Mouse (Mus musculus) kidney, embryonic 14.5 days (tissue): ENCODE data around the gene Ndufb7. TPM values are rescaled to one million over a fixed set of nuclear protein-coding genes. Genes with fewer than 3 reads are reported as not detected.
A peak's percentile ranks its signal among the peaks of the same experiment; 100 is the strongest.

Source experiments
- ATAC-seq: fragments of 200-750 bp; cut with Nextera tagmentation; 2 replicates; pipeline ENCODE4 v1.8.0; 2017; ENCODE audit warnings: moderate number of reproducible peaks, mild to moderate bottlenecking, moderate TSS enrichment, moderate library complexity; ENCODE audit not compliant: low FRiP score, low TSS enrichment
- H3K27ac ChIP-seq: fragments of 300-500 bp; sonication (generic); 2 replicates; pipeline ENCODE4 v1.5.1; 2014; ENCODE audit warnings: low read depth, mild to moderate bottlenecking, low read length, moderate library complexity, mixed read lengths
- H3K27me3 ChIP-seq: fragments of 300-500 bp; sonication (generic); 2 replicates; pipeline ENCODE4 v1.6.1; 2014; ENCODE audit warnings: mild to moderate bottlenecking, low read length; ENCODE audit not compliant: control insufficient read depth, insufficient read depth
- H3K36me3 ChIP-seq: fragments of 300-500 bp; sonication (generic); 2 replicates; pipeline ENCODE4 v1.6.1; 2014; ENCODE audit warnings: low read length, mixed read lengths; ENCODE audit not compliant: control insufficient read depth, insufficient read depth
- H3K4me1 ChIP-seq: fragments of 300-500 bp; sonication (generic); 2 replicates; pipeline ENCODE4 v1.6.1; 2014; ENCODE audit warnings: low read length, mixed read lengths; ENCODE audit not compliant: control insufficient read depth, insufficient read depth
- H3K4me2 ChIP-seq: fragments of 300-500 bp; sonication (generic); replicated peaks from 2 replicates; pipeline ENCODE4 v1.6.1; 2014; ENCODE audit warnings: low read depth, mild to moderate bottlenecking, low read length
- H3K4me3 ChIP-seq: fragments of 300-500 bp; sonication (generic); 2 replicates; pipeline ENCODE4 v1.5.1; 2014; ENCODE audit warnings: mild to moderate bottlenecking, low read length
- H3K9ac ChIP-seq: fragments of 300-500 bp; sonication (generic); 2 replicates; pipeline ENCODE4 v1.6.1; 2014; ENCODE audit warnings: low read depth, mild to moderate bottlenecking, low read length, moderate library complexity
- H3K9me3 ChIP-seq: fragments of 300-500 bp; sonication (generic); 2 replicates; pipeline ENCODE4 v1.6.1; 2016; ENCODE audit warnings: low read length; ENCODE audit not compliant: control insufficient read depth
- WGBS: fragments of 180-500 bp; shearing (Covaris S2); extraction: QIAGEN DNeasy Blood & Tissue Kit; methylation state at CpG from one replicate; pipeline ENCODE4 v1.1.7; 2014; 5-methylcytosine and 5-hydroxymethylcytosine counted together
- polyA plus RNA-seq: library from polyadenylated mRNA; unstranded; fragments of >200 nt; fragmentation: Nextera tagmentation; extraction: Ambion mirVana; gene quantifications from 2 replicates; pipeline ENCODE4 v1.2.1, GENCODE M21; 2014

Ndufb7 gene
- polyA plus RNA-seq, 1 experiment from 2014 or later = 348 TPM

GRCm38 (mm10) chr8:83609086-83609485, 42.6 kb downstream of the Ndufb7 start:
- no peak overlapping the region; the same call in 1 of the 2 replicates for H3K27ac ChIP-seq
- peak overlapping the region; percentile 90 for H3K4me2 ChIP-seq

GRCm38 (mm10) chr8:83609547-83610180, 43.2 kb downstream of the Ndufb7 start:
- H3K27ac ChIP-seq = no peak overlapping the region
- peak overlapping the region; percentile 87 for H3K4me3 ChIP-seq
- H3K36me3 ChIP-seq = peaks cover 43% of the 10 kb centered on the region
- peak overlapping the region; percentile 86; the same call in 1 of the 2 replicates for H3K9ac ChIP-seq
- H3K27me3 ChIP-seq = no peaks in the 10 kb centered on the region
- 86% methylated on average over 10 of the region's 10 CpGs for WGBS
- peak overlapping the region; percentile 90 for H3K4me2 ChIP-seq
- no peaks in the 10 kb centered on the region for H3K9me3 ChIP-seq
- H3K4me1 ChIP-seq = peaks cover 13% of the 10 kb centered on the region; the same call in 1 of the 2 replicates
- ATAC-seq = no peak

More at GRCm38 (mm10) chr8:83609086-83609485, 42.6 kb downstream of the Ndufb7 start:
- Histone ChIP-seq H3K4me1 (peaks cover 13% of the 10 kb centered on the region; the same call in 1 of the 2 replicates), H3K9ac (peak overlapping the region; percentile 86), H3K9me3 (no peaks in the 10 kb centered on the region), H3K36me3 (peaks cover 43% of the 10 kb centered on the region), H3K27me3 (no peaks in the 10 kb centered on the region), H3K4me3 (peak overlapping the region; percentile 87)
- WGBS = 25% methylated on average over 9 of the region's 9 CpGs
- no peak for ATAC-seq

DNA sequence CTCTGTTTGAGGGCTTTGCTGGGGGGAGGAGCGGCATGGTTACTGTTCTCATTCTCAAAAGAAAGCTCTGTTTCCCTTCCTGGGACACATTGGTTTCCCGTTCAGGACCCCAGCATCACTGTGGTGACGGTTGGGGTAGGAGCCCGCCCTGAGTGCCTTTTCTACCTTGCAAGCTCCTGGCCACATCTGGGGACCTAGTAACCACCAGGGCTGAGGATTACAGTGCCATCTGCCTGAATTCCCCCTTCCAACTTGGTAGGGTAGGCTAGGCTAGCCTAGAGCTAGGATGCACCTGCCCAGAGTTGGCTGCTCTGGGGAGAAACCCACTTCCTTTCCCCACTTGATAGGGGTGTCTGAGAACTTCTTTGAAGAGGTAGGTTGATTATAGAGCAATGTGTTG, 45.5 kb downstream of the Ndufb7 start:
- Histone ChIP-seq H3K27ac (no peak overlapping the region), H3K36me3 (peaks cover 43% of the 10 kb centered on the region), H3K9me3 (no peaks in the 10 kb centered on the region), H3K4me2 (no peak overlapping the region), H3K9ac (no peak overlapping the region), H3K4me3 (no peak overlapping the region), H3K27me3 (no peaks in the 10 kb centered on the region), H3K4me1 (peaks cover 13% of the 10 kb centered on the region; the same call in 1 of the 2 replicates)
- WGBS = 95% methylated on average over 4 of the region's 4 CpGs
- ATAC-seq = no peak

DNA sequence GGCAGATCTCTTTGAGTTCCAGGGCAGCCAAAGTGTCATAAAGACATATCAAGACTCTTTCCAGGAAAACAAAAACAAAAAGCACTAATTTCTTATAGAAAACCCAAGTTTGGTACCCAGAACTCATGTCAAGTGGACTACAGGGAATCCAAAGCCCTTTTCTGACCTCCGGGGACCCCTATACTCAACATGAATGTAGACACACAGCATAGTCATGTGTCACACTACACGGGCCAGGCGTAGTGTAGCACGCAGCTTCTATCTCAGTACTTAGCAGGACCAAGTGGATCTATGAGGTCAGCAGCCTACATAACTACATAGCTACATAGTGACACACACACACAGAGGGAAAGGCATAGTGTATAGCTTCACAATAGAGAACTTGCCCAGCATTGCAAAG, 47.2 kb downstream of the Ndufb7 start:
- H3K4me2 ChIP-seq = no peak overlapping the region
- 99% methylated on average over 4 of the region's 4 CpGs for WGBS
- no peak overlapping the region for H3K9ac ChIP-seq
- peaks cover 10% of the 10 kb centered on the region; the same call in 1 of the 2 replicates for H3K4me1 ChIP-seq
- no peaks in the 10 kb centered on the region for H3K9me3 ChIP-seq
- no peaks in the 10 kb centered on the region for H3K27me3 ChIP-seq
- no peak for ATAC-seq
- peaks cover 43% of the 10 kb centered on the region for H3K36me3 ChIP-seq
- no peak overlapping the region for H3K4me3 ChIP-seq
- no peak overlapping the region for H3K27ac ChIP-seq

- no peaks in the 10 kb centered on the region for H3K9me3 ChIP-seq
Measured at GRCm38 (mm10) chr8:83616625-83617024, 50.2 kb downstream of the Ndufb7 start.

DNA sequence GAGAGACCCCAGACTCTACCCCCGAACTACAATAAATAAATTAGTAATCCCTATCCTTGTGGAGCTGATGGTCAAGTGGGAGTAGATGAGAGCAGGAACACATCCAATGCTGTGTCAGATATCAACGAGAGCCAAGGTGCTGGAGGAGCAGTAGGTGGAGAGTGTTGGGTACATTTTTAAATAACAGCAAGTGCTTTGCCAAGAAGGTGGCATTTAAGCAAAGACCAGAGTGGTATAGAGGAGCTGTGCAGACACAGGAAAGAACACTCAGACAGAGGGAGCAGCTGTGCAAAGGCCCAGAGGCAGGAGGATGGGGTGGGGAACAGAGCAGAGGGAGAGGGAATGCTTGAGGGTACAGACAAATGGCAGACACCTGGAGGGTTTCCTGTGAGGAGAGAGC, 50.6 kb downstream of the Ndufb7 start:
- no peaks in the 10 kb centered on the region for H3K4me1 ChIP-seq
- H3K27me3 ChIP-seq = no peaks in the 10 kb centered on the region
- no peak for ATAC-seq
- H3K9me3 ChIP-seq = no peaks in the 10 kb centered on the region
- H3K36me3 ChIP-seq = peaks cover 17% of the 10 kb centered on the region
- no peak overlapping the region for H3K4me3 ChIP-seq
- H3K27ac ChIP-seq = no peak overlapping the region
- H3K4me2 ChIP-seq = no peak overlapping the region
- WGBS = 70% methylated on average over 2 of the region's 2 CpGs
- H3K9ac ChIP-seq = no peak overlapping the region

More at GRCm38 (mm10) chr8:83616625-83617024, 50.2 kb downstream of the Ndufb7 start:
- Histone ChIP-seq H3K9ac (no peak overlapping the region), H3K27ac (no peak overlapping the region), H3K27me3 (no peaks in the 10 kb centered on the region), H3K4me1 (no peaks in the 10 kb centered on the region), H3K36me3 (peaks cover 22% of the 10 kb centered on the region), H3K4me3 (no peak overlapping the region), H3K4me2 (no peak overlapping the region)
- no peak for ATAC-seq

DNA sequence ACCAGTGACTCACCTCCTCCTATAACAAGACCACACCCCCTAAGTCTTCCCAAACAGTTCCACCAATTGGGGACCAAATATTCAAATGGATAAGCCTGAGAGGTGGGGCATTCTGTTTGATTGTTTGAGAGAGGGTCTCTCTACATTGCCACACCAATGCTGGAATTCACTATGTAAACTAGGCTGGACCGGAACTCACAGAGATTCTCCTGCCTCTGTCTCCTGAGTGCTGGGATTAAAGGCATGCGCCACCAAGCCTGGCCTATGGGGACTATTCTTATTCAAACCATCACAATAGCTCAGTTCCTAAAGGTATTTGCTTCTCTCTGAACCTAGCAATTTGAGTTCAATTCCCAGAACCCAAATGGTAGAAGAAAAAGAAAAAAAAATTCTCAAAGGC, 52.1 kb downstream of the Ndufb7 start:
- no peak overlapping the region for H3K4me3 ChIP-seq
- H3K36me3 ChIP-seq = peaks cover 5% of the 10 kb centered on the region; the same call in 1 of the 2 replicates
- no peaks in the 10 kb centered on the region for H3K4me1 ChIP-seq
- H3K9ac ChIP-seq = no peak overlapping the region
- H3K27ac ChIP-seq = no peak overlapping the region
- no peak for ATAC-seq
- no peaks in the 10 kb centered on the region for H3K9me3 ChIP-seq
- WGBS = 91% methylated on average over 2 of the region's 2 CpGs
- H3K27me3 ChIP-seq = no peaks in the 10 kb centered on the region
- no peak overlapping the region for H3K4me2 ChIP-seq

DNA sequence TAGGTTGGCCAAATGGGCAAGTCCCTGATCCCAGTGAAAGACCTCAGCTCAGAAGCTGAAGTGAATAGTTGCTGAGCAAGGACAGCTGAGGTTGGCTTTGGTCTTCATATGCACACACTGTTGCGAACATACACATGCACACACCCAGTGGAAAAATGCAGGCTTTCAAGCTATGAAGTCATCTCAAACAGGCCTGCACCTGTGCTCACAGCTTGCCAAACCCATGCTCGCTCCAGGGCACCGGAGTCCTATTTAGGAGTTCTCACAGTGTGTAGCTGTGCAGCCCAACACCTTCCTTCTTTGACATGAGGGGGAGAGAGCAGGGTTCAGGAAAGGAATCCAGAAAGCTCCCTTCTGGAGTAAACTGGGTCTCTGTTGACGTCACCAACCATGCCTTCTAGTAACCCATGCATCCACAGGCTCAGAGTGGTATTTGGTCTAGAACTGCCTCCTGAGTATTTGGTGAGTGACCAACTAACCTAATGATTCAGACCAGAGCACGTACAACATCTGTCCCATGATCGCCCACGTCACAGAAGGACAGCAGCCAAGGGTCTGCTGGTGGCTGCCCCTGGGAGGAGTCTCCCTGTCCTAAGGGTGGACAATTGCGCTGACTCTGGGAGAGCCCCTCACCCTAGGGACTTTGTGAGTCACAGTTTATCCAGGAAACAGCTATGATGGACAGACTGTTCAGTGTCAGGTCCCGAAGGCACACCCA, 53.3 kb downstream of the Ndufb7 start:
- no peak for ATAC-seq
- H3K27ac ChIP-seq = no peak overlapping the region

More for the DNA sequence above, 53.3 kb downstream of the Ndufb7 start:
- Histone ChIP-seq H3K9ac (no peak overlapping the region), H3K4me3 (no peak overlapping the region), H3K27me3 (no peaks in the 10 kb centered on the region), H3K4me1 (no peaks in the 10 kb centered on the region), H3K9me3 (no peaks in the 10 kb centered on the region), H3K4me2 (no peak overlapping the region), H3K36me3 (no peaks in the 10 kb centered on the region)
- WGBS = 83% methylated on average over 9 of the region's 9 CpGs
